Mouse (Mus musculus): ENCODE data around the gene Gng13. TPM values are rescaled to one million over a fixed set of nuclear protein-coding genes. Genes with fewer than 3 reads are reported as not detected.

Gene Gng13
- total and polyA plus RNA-seq, 3 experiments, result 0.27 to 0.81 TPM; not detected in 1

DNA sequence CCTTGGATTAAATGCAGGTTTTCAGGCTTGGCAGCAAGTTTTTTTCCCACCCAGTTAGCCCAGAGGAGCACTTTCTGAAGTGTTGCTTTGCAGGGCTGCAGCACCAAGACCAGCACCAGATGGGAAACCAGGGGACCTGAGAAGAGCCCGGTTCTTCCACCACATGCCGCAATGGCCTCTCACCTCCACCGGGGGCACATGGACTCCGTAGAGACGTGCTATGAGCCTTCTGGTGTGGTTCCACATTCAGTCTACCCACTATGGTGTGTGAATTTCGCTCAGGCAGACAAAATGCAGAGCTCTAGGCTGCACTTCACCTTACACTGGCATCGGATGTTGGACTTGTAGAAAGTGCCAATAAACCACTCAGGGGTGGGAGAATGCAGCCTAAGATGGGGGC lies 30.6 kb upstream of the Gng13 start:
- Histone ChIP-seq H3K27ac (no peak overlapping the region), H3K9ac (ENCODE audit: low read depth, low read length) (no peak overlapping the region), H3K36me3 (ENCODE audit: control insufficient read depth, insufficient read depth, low read length) (no peaks in the 10 kb centered on the region), H3K79me2 (replicated peaks; ENCODE audit: control insufficient read depth, insufficient read depth, low read length) (no peaks in the 10 kb centered on the region), H3K4me1 (ENCODE audit: control insufficient read depth, insufficient read depth, low read length) (no peaks in the 10 kb centered on the region), H3K4me3 (no peak overlapping the region), H3K27me3 (ENCODE audit: control insufficient read depth, insufficient read depth, low read length) (no peaks in the 10 kb centered on the region)
- no peak for TF ChIP-seq POLR2A (IDR thresholded peaks at IDR 0.05; ENCODE audit: insufficient read depth, low read depth, low read length)
- TF ChIP-seq CTCF (IDR thresholded peaks at IDR 0.05), result peak; percentile 30
- 34% methylated on average over 7 of the region's 7 CpGs for WGBS
- no peak for DNase-seq
- intact Hi-C loops (cut with DNase I), result no loop called here

GRCm38 (mm10) chr17:25688922-25689321 lies 28.0 kb upstream of the Gng13 start:
- no peak for TF ChIP-seq POLR2A (IDR thresholded peaks at IDR 0.05; ENCODE audit: insufficient read depth, low read depth, low read length)
- TF ChIP-seq CTCF (IDR thresholded peaks at IDR 0.05), result no peak
- no peak for TF ChIP-seq EP300 (IDR thresholded peaks at IDR 0.05; ENCODE audit: insufficient read depth, low read depth, low read length)
- H3K27ac ChIP-seq, result no peak overlapping the region
- DNase-seq, result no peak
- no peaks in the 10 kb centered on the region for H3K4me1 ChIP-seq (ENCODE audit: control insufficient read depth, insufficient read depth, low read length)
- H3K27me3 ChIP-seq (ENCODE audit: control insufficient read depth, insufficient read depth, low read length), result no peaks in the 10 kb centered on the region
- no peaks in the 10 kb centered on the region for H3K36me3 ChIP-seq (ENCODE audit: control insufficient read depth, insufficient read depth, low read length)
- H3K79me2 ChIP-seq (replicated peaks; ENCODE audit: control insufficient read depth, insufficient read depth, low read length), result no peaks in the 10 kb centered on the region
- intact Hi-C loops (cut with DNase I), result no loop called here
- 81% methylated on average over 4 of the region's 4 CpGs for WGBS
- no peak overlapping the region for H3K4me3 ChIP-seq
- H3K9ac ChIP-seq (ENCODE audit: low read depth, low read length), result no peak overlapping the region

DNA sequence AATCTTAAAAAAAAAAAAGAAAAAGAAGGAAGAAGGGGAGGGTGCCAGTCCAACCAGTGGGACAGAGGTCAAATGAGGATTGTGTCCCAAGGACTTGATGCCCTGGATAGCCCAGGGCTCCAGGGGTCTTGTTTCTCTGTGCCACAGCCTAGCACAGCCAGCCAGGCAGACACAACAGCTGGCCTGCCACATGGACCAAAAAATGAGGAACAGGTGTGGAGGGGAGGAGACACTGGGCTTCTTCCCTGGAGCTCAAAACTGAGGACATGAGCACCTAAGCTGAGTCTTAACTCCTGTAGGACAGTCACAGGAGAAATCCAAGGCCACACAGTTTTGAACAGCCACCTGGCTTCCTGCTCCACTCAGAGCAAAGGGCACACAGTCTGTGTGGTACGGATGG lies 20.7 kb upstream of the Gng13 start:
- Histone ChIP-seq H3K4me3 (no peak overlapping the region), H3K79me2 (replicated peaks; ENCODE audit: control insufficient read depth, insufficient read depth, low read length) (no peaks in the 10 kb centered on the region), H3K9ac (ENCODE audit: low read depth, low read length) (no peak overlapping the region), H3K4me1 (ENCODE audit: control insufficient read depth, insufficient read depth, low read length) (no peaks in the 10 kb centered on the region), H3K27me3 (ENCODE audit: control insufficient read depth, insufficient read depth, low read length) (no peaks in the 10 kb centered on the region), H3K27ac (no peak overlapping the region), H3K36me3 (ENCODE audit: control insufficient read depth, insufficient read depth, low read length) (no peaks in the 10 kb centered on the region)
- WGBS, result 38% methylated on average over 1 of the region's 1 CpGs
- no peak for DNase-seq
- intact Hi-C loops (cut with DNase I), result no loop called here
- TF ChIP-seq EP300 (IDR thresholded peaks at IDR 0.05; ENCODE audit: insufficient read depth, low read depth, low read length) (no peak), POLR2A (IDR thresholded peaks at IDR 0.05; ENCODE audit: insufficient read depth, low read depth, low read length) (no peak), CTCF (IDR thresholded peaks at IDR 0.05) (no peak)

DNA sequence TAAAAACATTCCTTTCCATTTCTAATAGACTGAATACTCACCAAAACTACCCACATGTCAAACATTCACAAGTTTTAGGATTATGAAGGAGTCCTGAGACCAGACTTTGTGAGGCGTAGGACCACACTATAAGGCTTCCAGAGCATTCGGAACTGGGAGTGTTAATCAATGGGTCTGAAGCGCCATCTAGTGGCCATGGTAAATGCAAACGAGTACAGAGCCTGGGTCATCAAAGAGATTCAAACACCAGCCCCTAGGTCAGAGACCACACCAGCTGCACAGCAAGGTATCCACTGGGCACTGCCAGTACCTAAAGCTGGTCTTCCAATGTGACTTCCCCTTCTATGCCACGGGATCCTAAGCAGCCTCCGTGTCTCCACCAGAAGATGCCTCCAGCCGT lies 18.5 kb upstream of the Gng13 start:
- DNase-seq, result peak; percentile 53 to 66
- intact Hi-C loops (cut with DNase I), result loop anchor here (1.0 to 2.0 kb wide), 4 partner anchors 130 to 300 kb away; no protein-coding TSS in a partner anchor
- H3K4me3 ChIP-seq, result no peak overlapping the region
- no peaks in the 10 kb centered on the region for H3K79me2 ChIP-seq (replicated peaks; ENCODE audit: control insufficient read depth, insufficient read depth, low read length)
- no peaks in the 10 kb centered on the region for H3K27me3 ChIP-seq (ENCODE audit: control insufficient read depth, insufficient read depth, low read length)
- H3K4me1 ChIP-seq (ENCODE audit: control insufficient read depth, insufficient read depth, low read length), result no peaks in the 10 kb centered on the region
- 13% methylated on average over 7 of the region's 7 CpGs for WGBS
- no peak overlapping the region for H3K9ac ChIP-seq (ENCODE audit: low read depth, low read length)
- H3K36me3 ChIP-seq (ENCODE audit: control insufficient read depth, insufficient read depth, low read length), result no peaks in the 10 kb centered on the region
- TF ChIP-seq CTCF (IDR thresholded peaks at IDR 0.05) (peak; percentile 94), POLR2A (IDR thresholded peaks at IDR 0.05; ENCODE audit: insufficient read depth, low read depth, low read length) (no peak)
- no peak overlapping the region for H3K27ac ChIP-seq

- no peak overlapping the region for H3K27ac ChIP-seq
- no peak for DNase-seq
- WGBS, result 55% methylated on average over 9 of the region's 9 CpGs
These were observed 16.0 kb upstream of the Gng13 start for GRCm38 (mm10) chr17:25700863-25701496.

DNA sequence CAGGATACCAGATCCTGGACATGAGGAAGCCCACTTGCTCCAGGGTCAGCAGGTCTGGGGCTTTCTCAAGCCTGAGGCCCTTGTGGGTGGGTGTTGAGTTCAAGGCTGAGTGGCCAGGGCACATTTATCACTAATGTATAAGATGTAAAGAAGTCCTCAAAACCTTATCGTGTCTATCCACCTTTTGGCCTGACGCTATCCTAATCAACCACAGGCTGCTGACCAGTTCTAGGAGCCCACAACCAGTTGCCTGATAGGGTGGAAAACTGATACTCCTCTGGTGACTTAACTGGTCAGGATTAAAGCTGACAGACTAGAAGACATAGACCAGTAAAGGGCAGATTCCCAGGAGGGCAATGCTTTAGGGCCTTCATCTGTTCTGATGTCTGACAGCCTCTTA lies 7.0 kb upstream of the Gng13 start:
- TF ChIP-seq POLR2A (IDR thresholded peaks at IDR 0.05; ENCODE audit: insufficient read depth, low read depth, low read length), result no peak
- no peak for TF ChIP-seq EP300 (IDR thresholded peaks at IDR 0.05; ENCODE audit: insufficient read depth, low read depth, low read length)
- no peak for TF ChIP-seq CTCF (IDR thresholded peaks at IDR 0.05)
- no peak overlapping the region for H3K4me3 ChIP-seq
- no peak overlapping the region for H3K27ac ChIP-seq
- WGBS, result 95% methylated on average over 2 of the region's 2 CpGs
- H3K9ac ChIP-seq (ENCODE audit: low read depth, low read length), result no peak overlapping the region
- no peak for DNase-seq
- no peaks in the 10 kb centered on the region for H3K36me3 ChIP-seq (ENCODE audit: control insufficient read depth, insufficient read depth, low read length)
- no peaks in the 10 kb centered on the region for H3K4me1 ChIP-seq (ENCODE audit: control insufficient read depth, insufficient read depth, low read length)
- H3K27me3 ChIP-seq (ENCODE audit: control insufficient read depth, insufficient read depth, low read length), result no peaks in the 10 kb centered on the region
- intact Hi-C loops (cut with DNase I), result no loop called here
- H3K79me2 ChIP-seq (replicated peaks; ENCODE audit: control insufficient read depth, insufficient read depth, low read length), result no peaks in the 10 kb centered on the region

More at GRCm38 (mm10) chr17:25700863-25701496, 16.0 kb upstream of the Gng13 start:
- H3K27me3 ChIP-seq (ENCODE audit: control insufficient read depth, insufficient read depth, low read length), result 0 out of 2 replicates have a peak, but pooled peaks cover 1% of the 10 kb centered on the region
- H3K4me1 ChIP-seq (ENCODE audit: control insufficient read depth, insufficient read depth, low read length), result no peaks in the 10 kb centered on the region
- intact Hi-C loops (cut with DNase I), result no loop called here
- no peak overlapping the region for H3K4me3 ChIP-seq
- no peaks in the 10 kb centered on the region for H3K79me2 ChIP-seq (replicated peaks; ENCODE audit: control insufficient read depth, insufficient read depth, low read length)
- no peak overlapping the region for H3K9ac ChIP-seq (ENCODE audit: low read depth, low read length)
- TF ChIP-seq POLR2A (IDR thresholded peaks at IDR 0.05; ENCODE audit: insufficient read depth, low read depth, low read length), result no peak
- peak; percentile 31 for TF ChIP-seq CTCF (IDR thresholded peaks at IDR 0.05)
- H3K36me3 ChIP-seq (ENCODE audit: control insufficient read depth, insufficient read depth, low read length), result no peaks in the 10 kb centered on the region
